Mouse (Mus musculus): ENCODE measurements around the gene Olfr1532-ps1. TPM values are rescaled to one million over a fixed set of nuclear protein-coding genes. Genes with fewer than 3 reads are reported as not detected.
"Not testable (repeated sequence)": the region's sequence is repeated elsewhere in the genome, so short reads cannot be mapped to it uniquely, and the experiment has no call there.

Gene Olfr1532-ps1
- not detected in 2 replicates for polyA plus RNA-seq (2015; fragmentation: Nextera tagmentation; extraction: Ambion mirVana)

DNA sequence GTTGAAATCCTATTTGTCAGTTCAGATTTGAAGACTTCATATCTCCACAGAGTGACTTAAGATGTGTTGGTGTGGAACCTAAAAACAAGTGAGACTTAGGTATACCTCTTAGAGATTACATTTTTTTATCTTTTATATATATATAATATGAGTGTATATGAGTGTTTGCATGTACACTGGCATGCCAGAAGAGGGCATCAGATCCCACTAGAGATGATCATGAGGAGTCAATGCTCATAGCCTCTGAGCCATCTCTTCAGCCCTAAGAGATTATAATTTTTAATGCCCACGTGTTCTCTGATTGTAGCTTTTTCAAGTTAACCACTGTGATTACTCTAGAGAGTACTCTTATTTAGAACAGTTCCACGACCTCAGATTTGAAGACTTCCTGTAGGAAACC is at the start of gene Olfr1532-ps1:
Gene Olfr1532-ps1 (plus strand): TSS at position 326 of the 400 bp plus-strand sequence.
- 42% methylated on average over 2 of the region's 2 CpGs for WGBS (ENCODE audit: insufficient replicate concordance)
- Histone ChIP-seq H3K9ac (no peak within 1 kb of the TSS), H3K27me3 (no peaks in the 10 kb centered on the region), H3K27ac (replicated peaks) (no peak within 1 kb of the TSS), H3K36me3 (replicated peaks) (no peaks in the 10 kb centered on the region), H3K4me3 (replicated peaks) (no peak within 1 kb of the TSS), H3K9me3 (replicated peaks) (no peaks in the 10 kb centered on the region), H3K4me2 (no peak within 1 kb of the TSS), H3K4me1 (replicated peaks) (no peaks in the 10 kb centered on the region)
- ATAC-seq (ENCODE audit: insufficient read depth): no peak

DNA sequence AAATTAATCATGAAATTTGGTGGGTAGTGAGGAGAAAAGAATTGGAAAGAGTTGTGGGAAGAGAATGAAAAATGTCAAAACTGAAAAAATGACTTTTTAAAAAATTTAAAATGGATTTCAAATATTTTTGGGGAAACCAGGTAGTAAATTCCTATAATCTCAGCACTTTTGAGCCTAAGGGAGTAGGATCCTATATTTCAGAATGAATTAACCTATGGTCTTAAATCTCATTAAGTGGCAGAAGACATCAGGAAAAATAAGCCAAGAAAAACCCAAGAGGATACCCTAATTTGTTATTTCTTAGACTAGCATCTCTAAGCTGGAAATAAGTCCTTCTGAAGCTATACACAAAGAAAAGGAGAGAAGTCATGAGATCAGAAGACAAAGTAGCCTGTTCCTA is 44.9 kb upstream of the Olfr1532-ps1 start, which contains the start of gene Olfr704:
Gene Olfr704 (plus strand): TSS at position 301 of the 400 bp plus-strand sequence.
- Histone ChIP-seq H3K27me3 (no peaks in the 10 kb centered on the region), H3K9ac (no peak within 1 kb of the TSS), H3K36me3 (replicated peaks) (no peaks in the 10 kb centered on the region), H3K9me3 (replicated peaks) (no peaks in the 10 kb centered on the region), H3K27ac (replicated peaks) (no peak within 1 kb of the TSS), H3K4me2 (no peak within 1 kb of the TSS), H3K4me3 (replicated peaks) (no peak within 1 kb of the TSS), H3K4me1 (replicated peaks) (no peaks in the 10 kb centered on the region)
- no peak for ATAC-seq (ENCODE audit: insufficient read depth)

DNA sequence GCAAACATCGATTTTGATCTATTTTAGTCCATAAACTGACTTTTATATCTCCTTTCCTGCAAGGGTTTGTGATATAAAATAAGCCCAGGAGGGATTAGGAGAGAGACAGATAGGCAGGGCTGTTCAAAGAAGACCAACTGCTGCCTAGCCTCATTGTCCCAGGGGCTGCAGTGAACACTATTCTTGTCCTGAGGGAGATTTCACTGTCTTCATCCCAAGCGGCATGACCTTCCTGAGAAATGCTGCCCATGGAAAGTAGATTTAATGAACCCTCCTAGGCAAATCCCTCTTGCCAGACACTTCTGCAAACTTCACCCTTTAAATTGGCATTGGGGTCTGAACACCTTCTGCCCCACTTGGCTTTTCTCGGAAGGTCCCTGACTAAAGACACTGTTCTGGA is 31.0 kb upstream of the Olfr1532-ps1 start, which contains the start of gene Olfr705:
Gene Olfr705 (minus strand): TSS at position 101 of the 400 bp plus-strand sequence.
- ATAC-seq (ENCODE audit: insufficient read depth): no peak
- H3K9me3 ChIP-seq (replicated peaks): no peaks in the 10 kb centered on the region
- no peak within 1 kb of the TSS for H3K27ac ChIP-seq (replicated peaks)
- 50% methylated on average over 3 of the region's 3 CpGs for WGBS (ENCODE audit: insufficient replicate concordance)
- H3K4me2 ChIP-seq: no peak within 1 kb of the TSS
- no peak within 1 kb of the TSS for H3K4me3 ChIP-seq (replicated peaks)
- no peaks in the 10 kb centered on the region for H3K4me1 ChIP-seq (replicated peaks)
- H3K36me3 ChIP-seq (replicated peaks): no peaks in the 10 kb centered on the region
- no peak within 1 kb of the TSS for H3K9ac ChIP-seq
- H3K27me3 ChIP-seq: no peaks in the 10 kb centered on the region

DNA sequence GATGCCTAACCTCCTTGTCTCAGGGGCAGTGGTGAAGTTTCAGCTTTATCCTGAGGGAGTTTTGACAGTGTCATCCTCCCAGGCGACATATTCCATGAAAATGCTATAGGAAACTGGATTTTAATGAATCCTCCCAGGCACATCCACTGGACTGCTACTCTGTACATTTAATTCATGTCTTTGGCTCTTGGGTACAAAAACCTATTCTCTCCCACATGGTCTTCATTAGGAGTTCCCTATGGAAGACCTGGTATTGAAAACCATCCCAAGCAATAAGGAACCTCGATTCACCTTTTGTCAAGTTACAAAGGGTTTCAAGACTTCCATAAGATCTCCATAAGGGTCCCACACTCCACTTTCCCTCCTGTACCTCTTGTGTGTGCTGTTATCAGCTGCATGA is 19.7 kb upstream of the Olfr1532-ps1 start, which contains the start of gene Olfr706:
Gene Olfr706 (minus strand): TSS at position 101 of the 400 bp plus-strand sequence.
- Histone ChIP-seq H3K4me2 (no peak within 1 kb of the TSS), H3K4me1 (replicated peaks) (no peaks in the 10 kb centered on the region), H3K4me3 (replicated peaks) (no peak within 1 kb of the TSS), H3K9ac (no peak within 1 kb of the TSS), H3K36me3 (replicated peaks) (no peaks in the 10 kb centered on the region), H3K27me3 (no peaks in the 10 kb centered on the region), H3K27ac (replicated peaks) (no peak within 1 kb of the TSS), H3K9me3 (replicated peaks) (no peaks in the 10 kb centered on the region)
- WGBS (ENCODE audit: insufficient replicate concordance): 61% methylated on average over 2 of the region's 2 CpGs
- no peak for ATAC-seq (ENCODE audit: insufficient read depth)

DNA sequence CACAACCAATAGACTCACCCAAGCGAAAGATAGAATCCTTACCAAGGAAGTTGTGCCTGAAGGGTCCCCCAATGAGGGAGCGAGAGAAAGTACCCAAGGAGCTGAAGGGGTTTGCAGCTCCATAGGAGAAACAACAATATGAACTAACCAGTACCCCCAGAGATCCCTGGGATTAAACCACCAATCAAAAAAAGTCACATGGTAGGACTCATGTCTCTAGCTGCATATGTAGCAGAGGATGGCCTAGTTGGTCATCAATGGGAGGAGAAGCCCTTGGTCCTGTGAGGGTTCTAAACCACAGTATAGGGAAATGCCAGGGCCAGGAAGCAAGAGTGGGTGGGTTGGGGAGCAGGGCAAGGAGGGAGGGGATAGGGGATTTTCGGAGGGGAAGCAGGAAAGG is 6.7 kb upstream of the Olfr1532-ps1 start, which contains the start of gene Olfr707:
Gene Olfr707 (minus strand): TSS at position 101 of the 400 bp plus-strand sequence.
- H3K9ac ChIP-seq; H3K4me3 ChIP-seq (replicated peaks); ATAC-seq (ENCODE audit: insufficient read depth); H3K27ac ChIP-seq (replicated peaks); H3K4me2 ChIP-seq; H3K4me1 ChIP-seq (replicated peaks); H3K9me3 ChIP-seq (replicated peaks); H3K36me3 ChIP-seq (replicated peaks); H3K27me3 ChIP-seq: not testable (repeated sequence)
- 50% methylated on average over 3 of the region's 3 CpGs for WGBS (ENCODE audit: insufficient replicate concordance)

DNA sequence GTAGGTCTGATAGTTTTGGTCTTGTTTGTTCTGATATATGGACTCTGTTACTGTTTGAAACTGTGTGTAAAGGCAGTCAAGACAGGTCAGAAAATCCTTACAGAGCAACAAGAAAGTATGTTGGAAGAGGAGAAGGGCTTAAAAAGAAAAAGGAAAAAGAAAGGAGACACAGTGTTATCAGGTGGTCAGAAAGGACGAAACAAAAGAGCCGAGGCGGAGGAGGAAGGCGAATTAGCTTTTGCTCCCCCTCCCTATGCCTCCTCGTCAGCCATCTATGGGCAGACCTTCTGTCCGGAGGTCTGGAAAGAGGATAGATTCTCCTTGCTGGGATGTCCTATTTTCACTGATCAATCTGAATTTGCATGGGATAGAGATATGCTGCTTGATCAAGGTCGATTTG is 13.2 kb downstream of the Olfr1532-ps1 start:
- not testable (repeated sequence) for H3K27me3 ChIP-seq; H3K36me3 ChIP-seq (replicated peaks); H3K9me3 ChIP-seq (replicated peaks); H3K9ac ChIP-seq; H3K4me2 ChIP-seq; ATAC-seq (ENCODE audit: insufficient read depth); H3K4me3 ChIP-seq (replicated peaks); H3K4me1 ChIP-seq (replicated peaks); H3K27ac ChIP-seq (replicated peaks)
- 73% methylated on average over 7 of the region's 7 CpGs for WGBS (ENCODE audit: insufficient replicate concordance)

DNA sequence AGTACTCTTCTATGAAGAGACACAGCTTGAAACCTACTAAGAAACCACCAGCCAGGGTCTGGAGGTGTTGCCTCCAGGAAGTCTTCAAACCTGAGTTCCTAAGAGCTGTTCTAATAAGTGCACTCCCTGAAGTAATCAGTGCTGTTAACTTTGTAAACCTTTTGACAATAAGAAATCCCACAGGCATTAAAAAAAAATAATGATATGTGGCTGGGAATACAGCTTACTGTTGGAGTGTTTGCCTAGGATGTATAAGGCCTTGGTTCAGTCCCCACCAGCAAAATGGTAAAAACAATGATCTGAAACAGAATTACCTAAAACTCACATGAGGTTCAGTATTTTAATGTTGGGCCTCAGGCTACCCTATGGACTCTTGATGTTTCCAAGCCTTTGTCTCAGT is 24.3 kb downstream of the Olfr1532-ps1 start, which contains the start of gene Olfr709-ps1:
Gene Olfr709-ps1 (minus strand): TSS at position 101 of the 400 bp plus-strand sequence.
- no peaks in the 10 kb centered on the region for H3K27me3 ChIP-seq
- no peaks in the 10 kb centered on the region for H3K4me1 ChIP-seq (replicated peaks)
- no peak within 1 kb of the TSS for H3K9ac ChIP-seq
- no peaks in the 10 kb centered on the region for H3K9me3 ChIP-seq (replicated peaks)
- H3K36me3 ChIP-seq (replicated peaks): no peaks in the 10 kb centered on the region
- ATAC-seq (ENCODE audit: insufficient read depth): no peak
- no peak within 1 kb of the TSS for H3K27ac ChIP-seq (replicated peaks)
- H3K4me2 ChIP-seq: no peak within 1 kb of the TSS
- H3K4me3 ChIP-seq (replicated peaks): no peak within 1 kb of the TSS

DNA sequence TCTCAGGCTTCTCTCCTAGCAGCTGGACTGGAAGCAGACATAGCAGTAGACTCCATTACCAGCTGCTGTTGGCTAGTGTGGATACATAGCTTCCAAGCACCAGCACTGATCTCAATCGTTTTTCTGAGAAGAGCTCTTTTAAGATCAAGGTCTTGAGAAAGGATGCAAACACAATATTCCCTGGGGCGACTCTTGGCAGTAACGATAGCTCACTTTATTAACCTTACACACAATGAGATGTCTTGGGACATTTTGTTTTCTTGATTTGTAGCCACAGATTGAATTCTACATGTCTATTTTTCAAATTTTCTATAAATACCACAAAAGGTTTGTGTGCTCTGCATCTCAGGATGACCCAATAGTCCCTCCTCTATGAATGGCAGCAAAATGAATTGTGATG is 40.4 kb downstream of the Olfr1532-ps1 start, which contains the start of gene Olfr710:
Gene Olfr710 (minus strand): TSS at position 101 of the 400 bp plus-strand sequence.
- no peak within 1 kb of the TSS for H3K9ac ChIP-seq
- no peaks in the 10 kb centered on the region for H3K4me1 ChIP-seq (replicated peaks)
- H3K4me3 ChIP-seq (replicated peaks): no peak within 1 kb of the TSS
- H3K27ac ChIP-seq (replicated peaks): no peak within 1 kb of the TSS
- H3K36me3 ChIP-seq (replicated peaks): no peaks in the 10 kb centered on the region
- H3K27me3 ChIP-seq: no peaks in the 10 kb centered on the region
- H3K9me3 ChIP-seq (replicated peaks): no peaks in the 10 kb centered on the region
- ATAC-seq (ENCODE audit: insufficient read depth): no peak
- no peak within 1 kb of the TSS for H3K4me2 ChIP-seq
- 46% methylated on average over 3 of the region's 3 CpGs for WGBS (ENCODE audit: insufficient replicate concordance)

DNA sequence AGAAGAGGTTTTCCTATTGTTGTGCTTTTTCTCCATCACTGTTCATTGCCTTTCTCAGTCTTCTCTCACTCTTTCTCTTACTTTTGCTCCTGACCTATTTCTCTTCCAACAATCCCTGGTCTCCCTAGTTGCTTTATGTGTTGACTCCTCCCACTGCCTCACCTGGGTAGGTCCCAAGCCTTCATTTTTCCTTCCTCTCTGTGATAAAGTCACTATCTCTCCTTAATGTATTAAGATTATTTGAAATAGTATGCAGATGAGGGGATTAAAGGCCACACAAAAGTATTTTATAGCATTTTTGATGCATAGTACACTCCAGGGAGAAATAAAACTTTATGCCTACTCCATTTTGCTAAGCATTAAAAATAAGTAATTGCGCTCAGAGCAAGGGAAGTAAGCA is 56.0 kb downstream of the Olfr1532-ps1 start, which contains the start of gene Olfr6:
Gene Olfr6 (minus strand): TSS at position 101 of the 400 bp plus-strand sequence.
- H3K4me2 ChIP-seq: no peak within 1 kb of the TSS
- no peaks in the 10 kb centered on the region for H3K27me3 ChIP-seq
- H3K9me3 ChIP-seq (replicated peaks): no peaks in the 10 kb centered on the region
- no peak within 1 kb of the TSS for H3K4me3 ChIP-seq (replicated peaks)
- 69% methylated on average over 1 of the region's 1 CpGs for WGBS (ENCODE audit: insufficient replicate concordance)
- no peaks in the 10 kb centered on the region for H3K4me1 ChIP-seq (replicated peaks)
- no peaks in the 10 kb centered on the region for H3K36me3 ChIP-seq (replicated peaks)
- no peak within 1 kb of the TSS for H3K9ac ChIP-seq
- H3K27ac ChIP-seq (replicated peaks): no peak within 1 kb of the TSS
- ATAC-seq (ENCODE audit: insufficient read depth): no peak

Other genes with a start within 250 kb of the Olfr1532-ps1 start
- gene Olfr693, start 227.4 kb upstream of the Olfr1532-ps1 start, polyA plus RNA-seq (2015; fragmentation: Nextera tagmentation; extraction: Ambion mirVana): not detected in 2 replicates
- not detected in 2 replicates for gene Olfr694, start 216.2 kb upstream of the Olfr1532-ps1 start, polyA plus RNA-seq (2015; fragmentation: Nextera tagmentation; extraction: Ambion mirVana)
- gene Olfr695, start 191.6 kb upstream of the Olfr1532-ps1 start, polyA plus RNA-seq (2015; fragmentation: Nextera tagmentation; extraction: Ambion mirVana): not detected in 2 replicates
- gene Olfr697, start 165.6 kb upstream of the Olfr1532-ps1 start, polyA plus RNA-seq (2015; fragmentation: Nextera tagmentation; extraction: Ambion mirVana): not detected in 2 replicates
- not detected in 2 replicates for gene Olfr698, start 152.6 kb upstream of the Olfr1532-ps1 start, polyA plus RNA-seq (2015; fragmentation: Nextera tagmentation; extraction: Ambion mirVana)
- not detected in 2 replicates for gene Olfr699, start 114.8 kb upstream of the Olfr1532-ps1 start, polyA plus RNA-seq (2015; fragmentation: Nextera tagmentation; extraction: Ambion mirVana)
- gene Olfr700, start 99.2 kb upstream of the Olfr1532-ps1 start, polyA plus RNA-seq (2015; fragmentation: Nextera tagmentation; extraction: Ambion mirVana): not detected in 2 replicates
- not detected in 2 replicates for gene Olfr701, start 93.9 kb upstream of the Olfr1532-ps1 start, polyA plus RNA-seq (2015; fragmentation: Nextera tagmentation; extraction: Ambion mirVana)
- not detected in 2 replicates for gene Olfr702, start 74.1 kb upstream of the Olfr1532-ps1 start, polyA plus RNA-seq (2015; fragmentation: Nextera tagmentation; extraction: Ambion mirVana)
- gene Olfr703, start 64.6 kb upstream of the Olfr1532-ps1 start, polyA plus RNA-seq (2015; fragmentation: Nextera tagmentation; extraction: Ambion mirVana): not detected in 2 replicates
- gene Olfr704, start 44.8 kb upstream of the Olfr1532-ps1 start, polyA plus RNA-seq (2015; fragmentation: Nextera tagmentation; extraction: Ambion mirVana): not detected in 2 replicates
- not detected in 2 replicates for gene Olfr705, start 31.1 kb upstream of the Olfr1532-ps1 start, polyA plus RNA-seq (2015; fragmentation: Nextera tagmentation; extraction: Ambion mirVana)
- gene Olfr706, start 19.8 kb upstream of the Olfr1532-ps1 start, polyA plus RNA-seq (2015; fragmentation: Nextera tagmentation; extraction: Ambion mirVana): not detected in 2 replicates
- gene Olfr707, start 6.8 kb upstream of the Olfr1532-ps1 start, polyA plus RNA-seq (2015; fragmentation: Nextera tagmentation; extraction: Ambion mirVana): not detected in 2 replicates
- not detected in 2 replicates for gene Olfr709-ps1, start 24.2 kb downstream of the Olfr1532-ps1 start, polyA plus RNA-seq (2015; fragmentation: Nextera tagmentation; extraction: Ambion mirVana)
- not detected in 2 replicates for gene Olfr710, start 40.3 kb downstream of the Olfr1532-ps1 start, polyA plus RNA-seq (2015; fragmentation: Nextera tagmentation; extraction: Ambion mirVana)
- not detected in 2 replicates for gene Olfr6, start 55.9 kb downstream of the Olfr1532-ps1 start, polyA plus RNA-seq (2015; fragmentation: Nextera tagmentation; extraction: Ambion mirVana)
- not detected in 2 replicates for gene Olfr711, start 67.5 kb downstream of the Olfr1532-ps1 start, polyA plus RNA-seq (2015; fragmentation: Nextera tagmentation; extraction: Ambion mirVana)
- gene Olfr2, start 98.1 kb downstream of the Olfr1532-ps1 start, polyA plus RNA-seq (2015; fragmentation: Nextera tagmentation; extraction: Ambion mirVana): not detected in 2 replicates
- not detected in 2 replicates for gene Olfr713, start 123.2 kb downstream of the Olfr1532-ps1 start, polyA plus RNA-seq (2015; fragmentation: Nextera tagmentation; extraction: Ambion mirVana)
- not detected in 2 replicates for gene Olfr714, start 163.0 kb downstream of the Olfr1532-ps1 start, polyA plus RNA-seq (2015; fragmentation: Nextera tagmentation; extraction: Ambion mirVana)
- not detected in 2 replicates for gene Olfr17, start 185.2 kb downstream of the Olfr1532-ps1 start, polyA plus RNA-seq (2015; fragmentation: Nextera tagmentation; extraction: Ambion mirVana)
- gene Olfr715b, start 202.4 kb downstream of the Olfr1532-ps1 start, polyA plus RNA-seq (2015; fragmentation: Nextera tagmentation; extraction: Ambion mirVana): not detected in 2 replicates
- not detected in 2 replicates for gene Olfr715, start 223.1 kb downstream of the Olfr1532-ps1 start, polyA plus RNA-seq (2015; fragmentation: Nextera tagmentation; extraction: Ambion mirVana)
- not detected in 2 replicates for gene Olfr716, start 230.3 kb downstream of the Olfr1532-ps1 start, polyA plus RNA-seq (2015; fragmentation: Nextera tagmentation; extraction: Ambion mirVana)

Measured in liver, embryonic 15.5 days (tissue).